Mouse (Mus musculus) kidney, embryonic 14.5 days (tissue): ENCODE measurements at regions not wholly inside any gene's neighbourhood (a gene's known extent, or its start where the extent isn't known, plus 50 kb on each side); places are given as distances from the start of the nearest gene placed in this dataset.
"Not testable (repeated sequence)": the region's sequence is repeated elsewhere in the genome, so short reads cannot be mapped to it uniquely, and the experiment has no call there.

ENCODE experiments used
- ATAC-seq: fragments of 200-750 bp; cut with Nextera tagmentation; 2 replicates; pipeline ENCODE4 v1.8.0; 2017; ENCODE audit warnings: moderate number of reproducible peaks, mild to moderate bottlenecking, moderate TSS enrichment, moderate library complexity; ENCODE audit not compliant: low FRiP score, low TSS enrichment
- H3K27ac ChIP-seq: fragments of 300-500 bp; sonication (generic); 2 replicates; pipeline ENCODE4 v1.5.1; 2014; ENCODE audit warnings: low read depth, mild to moderate bottlenecking, low read length, moderate library complexity, mixed read lengths
- H3K27me3 ChIP-seq: fragments of 300-500 bp; sonication (generic); 2 replicates; pipeline ENCODE4 v1.6.1; 2014; ENCODE audit warnings: mild to moderate bottlenecking, low read length; ENCODE audit not compliant: control insufficient read depth, insufficient read depth
- H3K36me3 ChIP-seq: fragments of 300-500 bp; sonication (generic); 2 replicates; pipeline ENCODE4 v1.6.1; 2014; ENCODE audit warnings: low read length, mixed read lengths; ENCODE audit not compliant: control insufficient read depth, insufficient read depth
- H3K4me1 ChIP-seq: fragments of 300-500 bp; sonication (generic); 2 replicates; pipeline ENCODE4 v1.6.1; 2014; ENCODE audit warnings: low read length, mixed read lengths; ENCODE audit not compliant: control insufficient read depth, insufficient read depth
- H3K4me2 ChIP-seq: fragments of 300-500 bp; sonication (generic); replicated peaks from 2 replicates; pipeline ENCODE4 v1.6.1; 2014; ENCODE audit warnings: low read depth, mild to moderate bottlenecking, low read length
- H3K4me3 ChIP-seq: fragments of 300-500 bp; sonication (generic); 2 replicates; pipeline ENCODE4 v1.5.1; 2014; ENCODE audit warnings: mild to moderate bottlenecking, low read length
- H3K9ac ChIP-seq: fragments of 300-500 bp; sonication (generic); 2 replicates; pipeline ENCODE4 v1.6.1; 2014; ENCODE audit warnings: low read depth, mild to moderate bottlenecking, low read length, moderate library complexity
- H3K9me3 ChIP-seq: fragments of 300-500 bp; sonication (generic); 2 replicates; pipeline ENCODE4 v1.6.1; 2016; ENCODE audit warnings: low read length; ENCODE audit not compliant: control insufficient read depth
- WGBS: fragments of 180-500 bp; shearing (Covaris S2); extraction: QIAGEN DNeasy Blood & Tissue Kit; methylation state at CpG from one replicate; pipeline ENCODE4 v1.1.7; 2014; 5-methylcytosine and 5-hydroxymethylcytosine counted together

DNA sequence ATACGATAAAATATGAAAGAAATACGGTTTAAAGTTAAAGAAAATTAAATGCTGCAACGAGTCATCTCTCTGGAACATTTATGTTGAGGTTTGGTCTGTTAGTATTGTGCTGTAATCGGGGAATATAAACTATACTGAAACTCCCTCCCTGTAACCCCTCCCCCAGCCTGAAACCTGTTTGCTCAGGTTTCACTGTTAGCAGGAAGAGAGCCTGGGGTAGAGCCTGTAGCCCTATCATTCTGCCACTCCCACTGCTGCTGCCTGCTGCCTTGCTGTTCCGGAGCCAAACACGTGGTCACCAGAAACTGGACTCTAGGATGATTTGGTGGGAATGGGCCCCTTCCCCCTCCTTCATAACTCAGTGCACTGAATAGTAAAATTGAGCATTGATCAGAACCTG lies 127.3 kb upstream of the Tram1l1 start:
- H3K4me1 ChIP-seq, H3K4me2 ChIP-seq, H3K36me3 ChIP-seq, H3K27ac ChIP-seq, H3K27me3 ChIP-seq, H3K9me3 ChIP-seq, H3K4me3 ChIP-seq, H3K9ac ChIP-seq: not testable (repeated sequence)
- ATAC-seq: peak; percentile 75; the same call in 1 of the 2 replicates
- WGBS: 54% methylated on average over 6 of the region's 6 CpGs

DNA sequence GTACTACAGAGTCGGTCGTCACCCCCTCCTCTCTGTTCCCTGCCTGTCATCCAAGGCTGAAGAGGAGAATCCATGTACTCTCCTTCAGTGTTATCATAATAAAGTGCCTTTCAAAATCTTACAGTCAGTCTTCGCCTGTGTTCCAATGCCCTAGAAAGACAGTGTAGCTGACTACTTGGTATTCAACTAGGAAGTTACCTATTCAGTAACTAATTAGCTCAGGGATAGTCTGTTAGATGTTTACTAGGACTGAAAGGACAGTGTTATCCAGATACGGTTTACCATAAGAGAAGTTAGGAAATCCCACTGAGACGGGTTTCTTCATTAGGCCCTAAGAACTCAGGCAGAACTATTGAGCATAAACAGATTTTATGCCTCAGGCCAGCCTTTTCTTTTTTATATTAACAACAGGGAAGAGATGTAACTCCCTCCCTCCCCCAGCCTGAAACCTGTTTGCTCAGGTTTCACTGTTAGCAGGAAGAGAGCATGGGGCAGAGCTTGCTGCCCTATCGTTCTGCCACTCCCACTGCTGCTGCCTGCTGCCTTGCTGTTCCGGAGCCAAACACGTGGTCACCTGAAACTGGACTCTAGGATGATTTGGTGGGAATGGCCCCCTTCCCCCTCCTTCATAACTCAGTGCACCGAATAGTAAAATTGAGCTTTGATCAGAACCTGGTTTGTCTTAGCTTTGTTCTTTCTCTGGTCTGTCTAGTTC lies 120.3 kb upstream of the Tram1l1 start:
- not testable (repeated sequence) for H3K9ac ChIP-seq, H3K36me3 ChIP-seq, H3K9me3 ChIP-seq, H3K4me3 ChIP-seq, H3K27me3 ChIP-seq, H3K4me2 ChIP-seq, H3K27ac ChIP-seq, H3K4me1 ChIP-seq
- peak; percentile 60; the same call in 1 of the 2 replicates for ATAC-seq
- 59% methylated on average over 9 of the region's 9 CpGs for WGBS

DNA sequence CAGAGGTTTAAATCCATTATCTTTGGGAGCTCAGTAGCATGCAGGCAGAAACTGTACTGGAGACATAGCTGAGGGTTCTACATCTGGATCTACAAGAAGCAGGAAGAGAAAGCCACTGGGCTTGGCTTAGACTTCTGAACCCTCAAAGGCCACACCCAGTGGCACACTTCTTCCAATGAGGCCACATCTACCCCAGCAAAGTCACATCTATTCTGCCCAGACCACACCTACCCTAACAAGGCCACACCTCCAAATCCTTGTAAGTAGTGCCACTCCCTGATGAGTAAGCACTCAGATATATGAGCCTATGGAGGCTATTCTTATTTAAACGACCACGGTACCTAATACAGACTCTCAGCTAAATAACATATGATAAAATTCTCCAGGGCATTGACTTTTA lies 103.5 kb upstream of the Tram1l1 start:
- no peak for ATAC-seq
- H3K27me3 ChIP-seq: no peaks in the 10 kb centered on the region
- no peak overlapping the region for H3K4me3 ChIP-seq
- no peak overlapping the region for H3K27ac ChIP-seq
- no peaks in the 10 kb centered on the region for H3K36me3 ChIP-seq
- 88% methylated on average over 2 of the region's 2 CpGs for WGBS
- no peak overlapping the region for H3K4me2 ChIP-seq
- H3K4me1 ChIP-seq: no peaks in the 10 kb centered on the region
- no peak overlapping the region for H3K9ac ChIP-seq
- H3K9me3 ChIP-seq: no peaks in the 10 kb centered on the region

DNA sequence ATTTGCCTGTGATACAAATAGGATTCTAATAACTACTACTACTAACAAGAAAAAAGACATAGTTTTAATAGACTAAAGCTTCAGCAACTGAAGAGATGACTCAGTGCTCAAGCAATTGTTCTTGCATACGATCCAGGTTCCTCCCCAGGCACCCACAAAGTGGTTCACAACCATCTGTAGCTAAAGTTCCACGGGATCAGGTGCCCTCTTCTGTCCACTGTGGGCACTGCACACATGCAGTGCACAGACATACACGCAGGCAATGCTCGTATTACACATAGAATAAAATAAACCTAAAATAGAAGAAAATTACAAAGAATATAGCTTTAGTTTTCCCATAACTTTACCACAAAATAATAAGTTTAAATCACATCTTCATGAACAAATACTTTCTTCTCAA lies 94.7 kb upstream of the Tram1l1 start:
- Histone ChIP-seq H3K9me3 (no peaks in the 10 kb centered on the region), H3K27ac (no peak overlapping the region), H3K4me1 (no peaks in the 10 kb centered on the region), H3K36me3 (no peaks in the 10 kb centered on the region), H3K27me3 (no peaks in the 10 kb centered on the region), H3K4me2 (no peak overlapping the region), H3K4me3 (no peak overlapping the region), H3K9ac (no peak overlapping the region)
- no peak for ATAC-seq
- WGBS: 84% methylated on average over 4 of the region's 4 CpGs

DNA sequence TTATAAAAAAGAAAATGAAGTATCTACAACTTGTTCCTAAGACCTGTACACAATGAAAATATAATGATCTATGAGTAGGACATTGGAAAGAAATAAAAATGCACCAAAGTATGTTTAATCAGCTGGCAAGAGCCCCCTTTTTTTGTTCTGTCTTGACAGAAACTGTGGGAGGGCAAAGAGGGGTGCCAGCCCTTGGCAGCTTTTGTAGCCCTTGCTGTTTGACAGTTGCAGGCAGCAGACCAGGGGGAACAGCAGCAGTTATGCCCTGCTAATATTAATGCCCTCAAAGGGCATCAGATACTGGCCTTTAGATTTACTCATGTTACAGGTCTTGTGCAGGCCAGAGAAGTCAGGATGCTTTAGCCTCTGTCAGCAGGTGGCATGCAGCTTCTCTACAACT lies 93.0 kb upstream of the Tram1l1 start:
- ATAC-seq: no peak
- no peak overlapping the region for H3K4me3 ChIP-seq
- H3K4me2 ChIP-seq: no peak overlapping the region
- no peaks in the 10 kb centered on the region for H3K36me3 ChIP-seq
- H3K27me3 ChIP-seq: no peaks in the 10 kb centered on the region
- no peak overlapping the region for H3K27ac ChIP-seq
- H3K4me1 ChIP-seq: no peaks in the 10 kb centered on the region
- no peaks in the 10 kb centered on the region for H3K9me3 ChIP-seq
- H3K9ac ChIP-seq: no peak overlapping the region

DNA sequence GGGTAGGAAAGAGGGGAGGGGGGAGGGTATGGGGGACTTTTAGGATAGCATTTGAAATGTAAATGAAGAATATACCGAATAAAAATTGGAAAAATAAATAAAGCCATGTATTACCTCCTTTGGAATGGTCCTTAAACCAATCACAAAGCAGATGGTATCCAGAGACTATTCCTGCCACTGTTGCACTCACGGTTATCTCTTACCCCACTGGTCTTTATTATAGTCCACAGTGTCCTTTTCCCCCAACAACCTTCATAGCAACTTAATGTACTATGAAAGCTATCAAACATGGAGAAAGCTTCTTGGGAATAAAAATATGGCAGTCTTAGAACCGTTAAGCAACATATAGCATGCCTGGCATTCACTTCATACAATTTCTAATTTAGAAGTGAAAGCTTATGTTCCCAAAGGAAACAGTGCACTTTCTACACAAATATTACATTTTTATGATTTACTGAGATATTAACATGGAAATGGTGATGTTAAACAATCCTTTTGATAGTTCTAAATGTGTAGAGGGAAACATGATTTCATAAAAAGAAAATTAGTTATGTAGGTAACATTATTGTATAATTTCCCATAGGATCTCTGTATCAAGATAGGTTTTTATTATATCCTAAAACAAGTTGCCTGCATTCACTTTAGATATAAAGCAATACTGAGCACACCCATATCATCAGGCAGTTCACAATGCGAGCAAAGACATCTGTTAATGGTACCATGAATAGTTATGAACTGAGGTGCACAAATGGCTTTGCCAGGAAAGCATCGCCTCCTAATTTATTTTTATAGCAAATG lies 79.5 kb upstream of the Tram1l1 start:
- 83% methylated on average over 5 of the region's 5 CpGs for WGBS
- no peak overlapping the region for H3K27ac ChIP-seq

DNA sequence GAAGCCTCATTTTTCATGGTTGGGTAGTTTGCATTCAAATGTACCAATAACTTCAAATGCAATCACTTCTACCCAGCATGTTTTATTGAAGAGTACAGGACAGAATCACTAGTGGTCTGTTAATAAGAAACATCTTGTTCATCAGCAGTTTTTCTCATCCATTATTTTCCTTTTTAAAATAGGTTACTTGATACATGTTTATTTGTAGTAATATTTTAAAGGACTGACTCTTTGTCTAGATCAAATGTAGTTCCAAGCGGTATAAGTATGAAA lies 79.0 kb upstream of the Tram1l1 start:
- no peaks in the 10 kb centered on the region for H3K36me3 ChIP-seq
- no peak overlapping the region for H3K9ac ChIP-seq
- no peaks in the 10 kb centered on the region for H3K4me1 ChIP-seq
- H3K9me3 ChIP-seq: no peaks in the 10 kb centered on the region
- no peak overlapping the region for H3K27ac ChIP-seq
- 97% methylated on average over 1 of the region's 1 CpGs for WGBS
- no peak for ATAC-seq
- no peak overlapping the region for H3K4me2 ChIP-seq
- H3K4me3 ChIP-seq: no peak overlapping the region
- H3K27me3 ChIP-seq: no peaks in the 10 kb centered on the region

More for the DNA sequence above, 79.5 kb upstream of the Tram1l1 start:
- H3K36me3 ChIP-seq: no peaks in the 10 kb centered on the region
- H3K4me3 ChIP-seq: no peak overlapping the region
- H3K27me3 ChIP-seq: no peaks in the 10 kb centered on the region
- H3K9me3 ChIP-seq: no peaks in the 10 kb centered on the region
- no peak overlapping the region for H3K9ac ChIP-seq
- no peak overlapping the region for H3K4me2 ChIP-seq
- H3K4me1 ChIP-seq: no peaks in the 10 kb centered on the region
- ATAC-seq: no peak

DNA sequence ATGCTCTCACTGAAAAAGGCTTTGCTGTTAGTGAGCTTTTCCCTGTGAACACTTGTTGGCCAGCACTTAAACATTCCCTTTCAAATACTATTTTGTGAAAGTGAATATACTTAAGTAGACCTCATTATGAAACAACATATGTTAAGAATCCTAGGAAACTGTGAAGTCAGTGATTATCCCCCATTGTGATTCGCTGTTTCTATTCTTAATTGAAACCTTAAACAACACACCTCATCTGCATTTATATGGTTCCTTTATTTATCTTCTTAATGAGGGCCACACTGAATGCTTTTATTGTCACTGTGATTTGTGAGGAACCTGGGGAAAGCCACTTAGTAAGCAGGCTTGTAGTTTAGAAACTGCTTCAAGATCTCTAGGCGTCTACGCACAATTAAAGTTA lies 58.5 kb upstream of the Tram1l1 start:
- Histone ChIP-seq H3K27me3 (no peaks in the 10 kb centered on the region), H3K27ac (no peak overlapping the region), H3K9ac (no peak overlapping the region), H3K4me3 (no peak overlapping the region), H3K9me3 (no peaks in the 10 kb centered on the region), H3K36me3 (no peaks in the 10 kb centered on the region), H3K4me2 (no peak overlapping the region), H3K4me1 (no peaks in the 10 kb centered on the region)
- ATAC-seq: no peak
- 39% methylated on average over 3 of the region's 3 CpGs for WGBS

DNA sequence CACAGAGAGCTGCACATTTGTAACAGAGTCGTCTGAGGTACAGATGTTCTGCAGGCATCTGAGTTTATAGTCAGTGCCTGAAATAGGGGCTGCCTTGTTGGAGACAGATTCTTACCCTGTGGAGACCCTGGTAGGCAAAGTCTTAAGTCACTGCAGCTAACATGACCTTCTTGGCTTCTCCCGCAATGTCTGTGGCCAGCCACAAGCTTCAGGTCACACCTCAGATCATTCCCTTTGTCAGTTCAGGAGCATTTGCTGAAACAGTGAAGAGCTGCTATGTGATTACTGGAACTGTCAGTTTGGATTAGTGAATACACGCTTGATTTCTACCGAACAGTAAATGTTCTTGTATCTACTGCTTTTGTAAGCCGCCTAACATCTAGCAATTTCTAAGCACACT lies 53.8 kb upstream of the Tram1l1 start:
- ATAC-seq: no peak
- 81% methylated on average over 5 of the region's 5 CpGs for WGBS
- no peaks in the 10 kb centered on the region for H3K9me3 ChIP-seq
- H3K4me3 ChIP-seq: no peak overlapping the region
- H3K36me3 ChIP-seq: no peaks in the 10 kb centered on the region
- H3K9ac ChIP-seq: no peak overlapping the region
- H3K27ac ChIP-seq: no peak overlapping the region
- no peak overlapping the region for H3K4me2 ChIP-seq
- no peaks in the 10 kb centered on the region for H3K27me3 ChIP-seq
- H3K4me1 ChIP-seq: no peaks in the 10 kb centered on the region
